Mouse (Mus musculus) R1 (cell line): Measurements from ENCODE around the gene Arap1.

Experiments used
- DNase-seq: peaks from one replicate; pipeline ENCODE4 v3.0.0-alpha.2; 2018; ENCODE audit warnings: low read depth, low spot score

The Arap1 gene

DNA sequence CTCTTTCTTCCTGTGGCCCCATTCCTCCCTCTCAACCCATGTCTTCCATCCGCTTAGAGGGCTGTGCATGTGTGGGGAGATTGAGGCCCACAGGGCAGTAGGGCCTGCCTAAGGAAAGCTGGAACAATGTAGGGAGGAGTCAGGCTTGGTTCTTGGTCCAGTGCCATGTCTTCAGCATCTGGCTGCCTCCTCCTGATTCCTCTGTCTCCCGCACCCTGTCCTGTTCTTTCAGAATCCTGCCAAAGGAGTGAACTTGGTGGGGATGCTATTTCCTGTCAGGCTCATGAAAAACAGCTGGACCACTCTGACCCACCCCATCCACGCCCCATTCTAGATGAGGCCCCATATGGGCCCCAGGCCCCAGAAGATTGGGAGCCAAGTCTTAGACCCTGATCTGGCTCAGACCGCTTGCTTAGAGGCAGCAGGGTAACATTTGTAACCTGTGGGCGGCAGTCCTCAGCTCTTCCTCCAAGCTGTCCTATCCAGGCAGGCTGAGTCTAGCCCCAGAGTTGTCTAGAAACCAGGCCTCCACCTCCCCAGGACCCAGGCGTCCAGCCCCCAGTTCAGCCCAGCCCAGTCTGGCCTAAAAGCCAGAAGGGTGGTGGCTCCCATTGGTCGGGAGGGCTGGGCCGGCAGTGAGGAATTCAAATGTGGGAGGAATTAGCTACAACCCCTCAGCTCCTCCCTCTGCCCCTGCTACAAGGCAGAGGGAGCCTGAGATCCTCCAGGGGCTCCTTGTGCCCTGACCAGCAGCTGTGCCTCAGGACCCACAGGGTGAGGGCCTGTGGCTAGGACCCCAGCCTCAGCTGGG, 46.0 kb downstream of the Arap1 start:
- DNase-seq = peak; percentile 90

DNA sequence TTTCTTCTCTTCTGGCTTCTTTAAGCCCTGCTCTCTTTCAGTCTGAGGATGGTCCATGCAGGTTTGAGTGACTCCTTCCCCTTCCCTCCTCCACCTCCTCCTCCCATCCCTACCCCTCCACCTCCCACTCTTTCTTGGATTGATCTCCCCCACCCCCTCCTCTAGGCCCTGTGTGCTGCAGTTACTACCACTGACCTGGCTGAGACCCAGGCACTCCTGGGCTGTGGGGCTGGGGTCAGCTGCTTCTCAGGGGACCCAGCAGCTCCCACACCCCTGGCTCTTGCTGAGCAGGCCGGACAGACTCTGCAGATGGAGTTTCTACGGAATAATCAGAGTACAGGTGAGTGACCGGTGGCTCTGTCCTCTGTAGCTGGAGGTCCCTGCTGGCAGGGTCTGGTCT, 46.7 kb downstream of the Arap1 start:
- no peak for DNase-seq

DNA sequence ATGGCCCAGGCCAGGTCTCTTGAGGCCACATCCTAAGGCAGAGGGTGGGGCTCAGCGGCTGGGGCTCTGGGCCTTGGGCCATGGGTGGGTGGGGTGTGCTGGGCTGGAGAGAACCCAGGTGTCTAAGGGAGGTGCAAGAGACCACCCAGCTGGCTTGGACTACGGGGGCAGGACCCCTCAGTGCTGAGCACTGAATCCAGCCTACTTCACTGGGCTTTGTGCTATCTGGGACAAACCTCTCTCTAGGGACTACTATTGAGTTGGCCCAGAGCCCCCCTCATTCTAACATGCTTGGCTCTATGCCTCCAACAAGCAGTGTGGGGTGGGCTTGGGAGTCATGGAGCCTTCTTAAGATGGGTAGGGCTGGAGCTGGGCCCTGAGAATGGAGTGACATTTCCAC, 47.6 kb downstream of the Arap1 start:
- DNase-seq = no peak

DNA sequence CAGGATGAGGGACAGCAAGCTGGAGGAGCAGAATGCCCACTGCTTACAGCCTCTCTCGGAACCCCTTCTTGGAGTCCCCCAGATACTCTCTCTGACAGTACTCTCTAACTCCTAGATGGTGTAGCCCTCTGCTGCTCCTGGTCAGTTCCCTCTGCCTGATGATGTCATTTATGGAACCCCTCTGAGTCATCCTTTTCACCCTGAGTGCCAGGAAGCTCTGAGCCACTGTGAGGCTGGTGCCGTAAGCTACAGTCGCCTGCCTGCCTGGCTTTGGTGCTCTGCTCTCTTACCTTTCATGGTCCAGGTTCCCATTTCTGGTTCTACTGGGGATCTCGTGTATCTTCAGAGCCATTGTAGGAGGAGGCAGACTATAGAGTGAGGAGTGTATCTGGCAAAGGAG, 49.3 kb downstream of the Arap1 start:
- DNase-seq = no peak

DNA sequence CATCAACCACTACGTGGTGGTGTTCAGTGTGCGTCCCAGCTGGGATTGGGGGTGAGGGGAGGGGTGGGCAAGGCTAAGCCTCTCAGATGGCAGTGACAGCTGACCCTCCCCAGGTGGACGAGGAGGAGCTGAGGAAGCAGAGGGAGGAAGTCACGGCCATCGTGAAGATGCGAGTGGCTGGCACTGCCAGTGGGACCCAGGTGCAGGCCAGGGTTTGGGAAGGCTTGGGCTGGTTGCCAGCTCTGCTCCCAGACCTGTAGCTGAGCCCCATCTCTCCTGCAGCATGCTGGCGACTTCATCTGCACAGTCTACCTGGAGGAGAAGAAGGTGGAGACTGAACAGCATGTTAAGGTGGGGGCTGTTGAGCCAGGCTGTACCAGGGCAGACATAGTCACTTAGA, 53.6 kb downstream of the Arap1 start:
- DNase-seq = no peak

DNA sequence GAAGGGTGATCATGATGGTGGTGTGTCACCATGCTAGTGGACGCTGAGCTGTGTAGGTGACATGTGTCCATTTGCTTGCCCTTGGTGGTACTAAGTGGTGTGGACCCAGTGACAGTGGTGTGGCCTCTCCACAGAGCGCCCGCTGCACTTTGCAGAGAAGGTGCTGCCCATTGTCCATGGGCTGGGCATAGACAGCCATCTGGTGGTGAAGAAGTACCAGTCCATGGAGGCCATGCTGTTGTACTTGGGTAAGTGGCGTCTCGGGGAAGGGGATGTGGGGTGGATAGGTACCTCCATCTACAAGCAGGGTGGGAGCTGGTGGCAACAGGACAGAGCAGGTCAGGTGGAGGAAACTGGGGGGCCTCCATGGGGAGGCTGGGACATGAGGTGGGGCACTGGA, 56.0 kb downstream of the Arap1 start:
- no peak for DNase-seq

DNA sequence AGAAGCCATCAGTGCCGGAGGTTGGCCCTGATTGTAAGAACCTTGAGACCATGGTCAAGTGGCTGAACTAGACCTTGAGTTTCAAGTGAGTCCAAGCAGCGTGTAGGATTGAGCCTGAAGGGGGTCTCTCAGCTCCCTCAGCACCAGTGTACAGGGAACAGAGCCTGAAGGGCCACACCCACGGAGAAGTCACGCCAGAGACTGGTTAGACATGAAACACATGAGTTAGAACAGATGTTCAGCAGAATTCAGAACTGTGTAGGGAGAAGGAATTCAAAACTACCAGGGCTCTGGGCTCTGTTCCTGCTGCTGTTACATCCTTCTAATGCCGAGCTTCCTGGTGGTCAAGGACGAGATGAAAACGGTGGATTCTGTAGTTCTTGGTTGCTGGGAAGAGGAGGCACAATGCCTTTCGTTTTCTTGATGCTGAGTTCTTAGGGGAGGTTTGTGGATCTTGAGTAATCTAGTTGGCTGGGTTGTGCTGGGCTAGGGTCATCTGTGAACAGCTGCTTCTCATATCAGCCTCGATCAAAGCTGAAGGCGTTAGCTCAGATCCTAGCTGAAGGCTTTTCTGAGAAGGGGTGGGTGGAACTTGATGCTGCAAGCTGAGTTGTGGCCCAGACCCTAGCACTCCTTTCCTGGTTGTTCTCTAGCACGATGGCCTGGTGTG, 62.5 kb downstream of the Arap1 start, which contains the start of gene Gm45837:
Gene Gm45837 (plus strand): TSS at position 620 of the 670 bp plus-strand sequence.
- DNase-seq = no peak

DNA sequence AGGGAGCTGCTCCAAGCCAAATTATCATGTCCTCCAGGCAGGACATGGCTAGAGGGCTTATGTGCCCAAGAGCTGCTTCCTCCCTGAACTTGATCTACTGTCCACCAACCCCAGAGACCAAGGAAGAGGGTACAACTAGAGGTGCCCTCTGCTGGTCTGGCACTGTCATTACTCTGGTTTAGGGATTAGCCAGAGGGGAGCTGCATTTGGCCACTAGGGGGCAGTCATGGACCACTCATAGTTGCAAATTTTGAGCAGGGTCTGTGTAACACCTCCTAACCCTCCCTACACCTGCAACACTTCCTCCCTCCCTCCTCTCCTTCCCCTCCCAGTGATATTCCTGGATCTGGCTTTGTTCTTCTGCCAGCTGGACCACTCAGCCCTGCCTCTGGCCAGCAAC, 64.9 kb downstream of the Arap1 start:
- DNase-seq = peak; percentile 85

DNA sequence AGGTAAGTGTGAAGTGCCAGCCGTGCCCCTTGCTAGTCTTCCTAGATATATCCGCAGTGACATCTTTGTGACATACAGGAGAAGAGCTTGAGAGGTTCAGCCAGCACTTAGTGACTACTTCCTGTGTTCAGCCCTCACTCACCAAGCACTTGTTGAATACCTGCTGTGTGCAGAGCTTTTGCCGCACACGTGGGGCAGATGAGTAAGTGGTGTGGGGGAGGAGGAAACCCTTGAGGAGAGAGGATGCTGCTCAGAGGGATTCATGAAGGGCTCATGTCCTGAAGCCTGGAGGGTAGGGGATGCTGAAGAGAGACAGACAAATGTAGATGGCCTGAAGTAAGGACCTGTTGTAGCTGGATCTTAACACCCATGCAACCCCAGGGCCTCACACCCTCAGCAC, 66.3 kb downstream of the Arap1 start:
- DNase-seq = no peak

DNA sequence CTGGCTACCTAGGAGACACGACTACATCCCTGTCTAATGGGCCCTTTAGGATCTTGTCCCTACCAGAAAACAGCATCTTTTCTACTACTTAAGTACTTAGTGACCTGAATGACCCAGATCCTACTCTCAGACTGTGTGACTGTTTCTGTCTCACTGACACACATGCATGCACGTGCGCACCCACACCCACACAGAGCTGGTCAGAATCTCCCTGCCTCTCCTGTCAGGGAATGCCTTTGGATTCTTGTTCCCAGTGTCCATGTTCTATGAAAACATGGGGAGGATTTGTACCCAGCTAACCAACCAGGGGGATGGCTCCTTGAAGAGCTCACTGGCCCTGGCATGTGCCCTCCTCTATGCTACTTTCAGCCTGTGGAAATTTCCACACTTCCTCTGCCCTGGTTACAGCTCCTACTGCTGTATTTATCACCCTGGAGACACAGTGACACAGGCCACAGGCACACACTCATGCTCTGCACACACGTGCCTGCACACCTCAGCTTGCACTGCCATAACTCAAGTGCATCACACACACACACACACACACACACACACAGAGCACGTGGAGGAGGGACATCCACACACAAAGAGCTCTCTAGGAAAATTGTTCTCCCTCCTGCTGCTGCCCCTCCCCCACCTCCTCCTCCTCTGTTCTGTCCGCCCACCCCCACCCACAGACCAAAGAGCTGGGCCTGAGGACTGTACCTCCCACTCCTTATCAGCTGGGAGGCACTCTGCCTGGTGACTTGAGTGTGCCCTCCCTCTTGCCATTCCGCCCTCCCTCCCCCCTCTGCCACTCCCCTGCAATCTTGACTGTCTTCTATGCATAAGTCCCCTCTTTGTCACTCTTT, 67.0 kb downstream of the Arap1 start:
- DNase-seq = no peak

DNA sequence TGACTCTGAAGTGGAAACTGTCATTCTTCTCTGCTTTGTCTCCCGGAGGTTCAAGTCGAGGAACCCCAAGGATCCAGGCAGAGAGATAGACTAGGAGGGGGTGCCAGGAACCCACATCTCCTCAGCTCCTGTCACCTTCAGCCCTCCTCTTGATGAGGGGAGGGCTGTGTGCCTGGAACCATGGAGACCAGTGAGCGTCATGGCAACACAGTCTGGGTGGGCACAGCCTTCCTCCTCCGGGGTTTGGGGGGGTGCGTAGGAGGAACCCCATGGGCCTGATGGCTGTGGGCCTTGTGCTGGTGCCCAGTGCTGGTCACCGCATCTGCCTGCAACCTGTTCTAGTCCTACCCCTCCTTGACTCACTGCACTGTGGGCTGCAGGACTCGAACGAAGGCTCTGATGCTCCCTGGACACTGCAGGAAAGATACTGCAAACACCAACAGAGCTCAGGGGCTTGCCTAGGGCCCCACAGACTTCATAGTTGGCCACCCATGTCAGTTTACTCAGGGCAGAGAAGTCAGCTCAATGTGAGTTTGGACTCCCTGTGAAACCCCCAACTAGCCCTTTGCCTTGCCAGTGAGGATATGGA, 67.7 kb downstream of the Arap1 start:
- no peak for DNase-seq

DNA sequence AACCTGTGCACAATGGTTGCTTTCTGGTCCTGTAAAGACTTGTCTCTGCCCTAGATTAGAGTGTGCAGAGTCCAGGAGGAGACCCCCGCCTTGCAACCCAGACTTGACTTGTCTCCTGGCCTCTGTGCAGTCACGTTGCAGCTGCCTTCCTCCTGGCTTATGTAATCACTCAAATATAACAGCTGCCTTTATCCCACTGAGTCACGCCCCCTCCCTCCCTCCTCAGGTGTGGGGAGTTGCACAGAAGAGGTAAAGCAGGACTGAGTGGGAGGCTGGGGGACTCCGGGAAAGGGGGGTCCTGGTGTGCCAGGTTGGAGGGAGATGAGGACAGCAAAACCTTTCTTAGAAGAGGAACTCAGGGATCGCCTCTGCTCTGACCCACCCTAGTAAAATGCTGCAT, 68.5 kb downstream of the Arap1 start:
- DNase-seq = no peak

DNA sequence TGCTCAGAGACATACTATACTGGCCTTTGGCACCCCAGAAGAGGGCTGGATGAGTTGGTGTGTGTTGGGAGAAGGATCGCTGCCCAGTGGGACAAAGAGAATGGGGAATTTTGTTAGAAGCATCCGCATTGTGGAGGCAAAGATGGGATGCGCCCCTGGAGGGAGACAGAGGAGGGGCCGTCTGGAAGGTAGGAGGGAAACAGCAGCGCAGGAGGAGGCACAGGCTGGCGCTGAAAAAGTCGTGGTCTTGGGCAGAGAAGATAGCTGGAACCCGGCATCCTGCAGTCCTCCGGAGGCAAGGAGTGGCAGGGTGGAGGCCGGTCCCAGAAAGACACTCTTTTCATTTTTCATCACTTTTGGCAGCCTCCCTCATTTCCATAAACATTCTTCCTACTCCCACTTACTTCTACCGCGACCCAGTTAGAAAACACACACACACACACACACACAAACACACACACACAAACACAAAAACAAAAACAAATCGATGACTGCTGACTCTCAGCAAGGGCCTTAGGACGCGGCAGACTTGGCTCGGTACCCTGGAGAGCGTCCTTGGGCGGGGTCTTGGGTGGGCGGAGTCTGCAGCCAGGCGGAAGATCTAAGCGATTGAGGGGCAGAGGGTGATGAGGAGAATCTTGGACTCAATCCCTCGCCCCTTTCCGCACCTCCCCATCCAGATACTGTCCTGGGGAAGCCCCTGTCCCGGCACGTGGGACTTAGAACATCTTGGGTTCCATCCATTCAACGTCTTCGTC, 71.3 kb downstream of the Arap1 start:
- DNase-seq = peak; percentile 63

DNA sequence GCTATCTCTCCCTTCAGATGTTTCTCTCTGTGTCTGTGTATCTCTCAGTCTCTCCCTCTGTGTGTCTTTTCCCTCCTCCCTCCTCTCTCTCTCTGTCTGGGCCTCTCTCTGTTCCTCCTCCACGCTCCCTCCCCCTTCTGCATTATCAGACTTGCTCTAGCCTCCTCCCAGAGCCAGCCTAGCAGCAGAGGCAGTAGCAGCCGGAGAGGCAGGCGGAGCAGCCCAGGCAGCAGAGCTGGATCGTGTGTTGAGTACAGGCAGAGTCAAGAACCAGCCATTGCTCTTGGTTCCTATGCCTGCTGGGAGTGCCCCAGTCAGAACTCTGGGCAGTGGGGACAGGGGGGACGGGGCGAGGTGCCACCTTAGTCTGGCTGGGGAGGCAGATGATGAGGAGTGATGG, 73.7 kb downstream of the Arap1 start, which contains the start of gene Pde2a:
Gene Pde2a (plus strand): TSS at position 163 of the 400 bp plus-strand sequence.
- no peak for DNase-seq

DNA sequence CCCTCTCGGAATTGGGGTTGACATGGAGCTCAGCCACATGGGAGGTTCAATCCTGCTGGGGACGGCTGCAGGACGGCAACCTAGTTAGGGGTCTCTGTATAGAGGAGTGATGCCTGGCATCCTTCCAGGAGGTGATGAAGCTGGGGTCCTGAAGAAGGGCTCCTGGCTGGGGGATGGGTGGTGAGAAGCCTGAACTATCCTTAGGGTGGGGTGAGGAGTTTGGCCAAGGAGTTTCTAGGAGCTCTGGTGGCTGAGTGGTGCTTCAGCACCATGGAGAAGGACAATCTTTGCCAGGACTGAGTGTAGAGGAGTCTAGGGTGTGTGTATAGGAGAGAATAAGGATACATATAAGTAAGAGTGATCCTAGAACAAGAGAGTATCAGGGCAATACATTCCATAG, 74.2 kb downstream of the Arap1 start:
- peak; percentile 43 for DNase-seq

DNA sequence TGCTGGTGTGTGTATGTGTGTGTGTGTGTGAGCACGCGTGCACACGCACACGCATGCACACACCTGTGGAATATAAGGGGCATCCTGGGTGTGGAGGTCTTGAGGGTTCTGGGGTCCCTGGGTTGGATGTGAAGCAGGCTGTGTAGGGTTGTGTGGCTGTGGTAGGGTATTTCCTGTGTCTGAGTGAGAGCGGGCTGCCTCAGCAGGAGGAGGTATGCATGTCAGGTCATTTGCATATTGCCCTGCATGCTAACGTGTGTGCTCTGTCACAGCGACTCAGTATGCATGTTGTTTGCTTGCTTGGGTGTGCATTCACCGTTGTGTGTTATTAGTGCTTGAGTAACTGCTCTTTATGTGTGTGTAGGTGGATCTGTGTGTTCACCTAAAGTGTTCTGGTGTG, 74.8 kb downstream of the Arap1 start:
- no peak for DNase-seq

DNA sequence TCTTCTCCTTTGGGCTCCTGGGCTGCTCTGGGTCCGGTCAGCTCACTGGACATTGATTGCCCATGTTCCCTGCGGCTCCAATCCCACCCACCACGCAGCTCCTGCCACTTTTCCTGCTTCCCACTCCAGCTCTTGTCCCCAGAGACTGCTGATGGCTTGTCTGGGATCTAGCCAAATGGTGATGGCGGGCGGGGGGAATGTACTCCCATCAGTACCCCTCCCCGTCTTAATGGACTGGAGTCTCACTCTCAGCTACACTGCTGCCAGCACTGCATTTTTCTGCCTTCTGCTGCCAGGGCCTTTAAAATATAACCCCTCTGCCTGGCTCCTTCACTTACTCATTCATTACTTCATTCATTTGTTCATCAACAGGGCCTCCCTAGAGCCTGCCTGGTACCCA, 76.1 kb downstream of the Arap1 start:
- DNase-seq = no peak

DNA sequence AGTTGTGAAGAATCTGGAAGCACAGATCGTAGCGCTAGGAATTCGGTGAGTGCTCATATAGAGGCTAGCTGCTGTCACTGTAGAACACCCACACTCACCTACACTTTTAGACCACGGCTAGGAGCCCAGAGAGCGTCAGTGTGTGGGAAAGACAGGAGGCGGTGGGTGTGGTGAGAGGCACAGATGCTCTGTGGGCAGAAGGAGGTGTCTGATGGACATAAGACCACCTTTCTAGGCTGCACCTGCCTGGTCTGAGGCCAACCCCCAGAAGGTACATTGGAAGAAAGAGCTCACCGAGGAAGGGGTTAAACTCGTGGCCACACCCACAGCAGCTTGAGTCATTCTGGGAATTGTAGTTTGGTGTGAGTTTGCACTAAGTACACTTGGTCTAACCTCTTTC, 78.8 kb downstream of the Arap1 start:
- peak; percentile 42 for DNase-seq

DNA sequence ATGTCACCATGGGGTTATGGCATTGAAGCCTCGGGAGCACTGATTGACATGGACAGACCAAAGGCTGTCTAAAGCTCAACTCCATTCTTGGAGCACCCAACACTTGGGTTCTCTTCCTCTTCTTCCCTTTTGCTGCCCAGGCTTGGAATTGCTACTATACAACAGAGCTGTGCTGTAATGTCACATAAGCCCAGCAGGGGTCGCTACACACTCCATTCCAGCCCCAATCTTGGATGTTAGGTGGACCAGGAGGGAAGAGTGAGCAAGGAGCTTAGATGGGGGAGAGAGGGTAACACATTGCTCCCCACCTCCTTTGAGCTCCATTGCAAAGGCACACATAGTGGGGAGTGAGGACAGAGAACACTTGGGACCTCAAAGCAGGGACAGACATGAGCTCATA, 79.9 kb downstream of the Arap1 start:
- DNase-seq = peak; percentile 70

DNA sequence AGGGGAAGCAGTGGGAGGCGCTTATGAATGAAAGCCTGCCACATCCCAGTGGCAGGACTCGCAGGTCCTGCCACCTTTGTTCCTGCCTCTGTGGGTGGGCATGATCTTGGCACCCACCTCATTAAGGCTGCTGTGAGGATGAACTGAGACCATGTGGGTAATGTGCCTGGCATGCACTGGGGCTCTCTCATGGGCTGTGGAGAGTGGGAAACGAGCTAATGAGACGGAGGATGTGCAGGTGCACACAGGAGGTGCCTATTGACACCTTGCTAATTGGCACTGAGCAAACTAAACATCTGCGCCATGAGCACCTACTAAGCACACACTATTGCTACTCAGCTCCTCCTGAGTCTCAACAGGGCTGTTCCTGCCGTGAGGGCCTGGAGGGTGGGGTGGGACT, 87.2 kb downstream of the Arap1 start:
- DNase-seq = no peak

DNA sequence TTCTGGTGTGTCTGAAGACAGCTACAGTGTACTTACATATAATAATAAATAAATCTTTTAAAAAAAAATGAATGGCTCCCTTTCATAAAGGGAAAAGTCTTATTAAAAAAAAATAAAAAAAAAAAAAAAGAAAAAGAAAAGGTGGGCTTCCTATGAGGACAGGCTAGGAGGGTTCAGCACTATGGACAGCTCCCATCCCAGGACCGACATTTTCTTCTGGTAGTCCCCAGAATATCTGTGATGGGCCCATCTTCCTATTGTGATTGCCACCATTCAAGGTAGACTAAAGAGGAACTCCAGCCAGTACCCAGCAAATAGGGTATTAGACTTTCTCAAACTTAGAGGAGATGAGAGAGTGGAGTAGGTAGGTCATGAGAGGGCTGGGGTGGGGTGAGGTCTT, 90.0 kb downstream of the Arap1 start:
- DNase-seq = peak; percentile 43
